Mouse (Mus musculus): ENCODE measurements at regions not wholly inside any gene's neighbourhood (a gene's known extent, or its start where the extent isn't known, plus 50 kb on each side); places are given as distances from the start of the nearest gene placed in this dataset.

GRCm38 (mm10) chr6:31835795-31836194 lies 214.3 kb upstream of the 1700012A03Rik start:
- no peak for TF ChIP-seq CTCF (IDR thresholded peaks at IDR 0.05; ENCODE audit: borderline replicate concordance, control insufficient read depth, extremely low read depth, insufficient read depth, low read length, poor library complexity)
- no peak for TF ChIP-seq POLR2A (IDR thresholded peaks at IDR 0.05; ENCODE audit: control insufficient read depth, extremely low read depth, insufficient read depth, low read length, poor library complexity)
